In genomic region chr5:67647568-67647967, GRCm38 (mm10) we compare ENCODE assay signal across 10 mouse cellular contexts. TPM values are rescaled to one million over a fixed set of nuclear protein-coding genes. Genes with fewer than 3 reads are reported as not detected.
DNase-seq lines count a peak whose midpoint lies in the region; ATAC-seq lines count a peak whose summit lies in the region.
"Had no signal": no experiment of that assay in that cellular context is flagged by ENCODE, and none has a peak within 500 bp of the region (broad histone marks: within the 10 kb centered on the region; RNA-seq: fewer than 3 reads in every experiment).

No protein-coding gene starts in this region.

- H3K9me3 ChIP-seq in forebrain, embryonic 15.5 days: no peaks in the 10 kb centered on the region
- no peaks in the 10 kb centered on the region for H3K9me3 ChIP-seq in forebrain, embryonic 11.5 days (ENCODE audit: control insufficient read depth, low read length)
- no peaks in the 10 kb centered on the region for H3K9me3 ChIP-seq in midbrain, embryonic 10.5 days (replicated peaks)
- no peaks in the 10 kb centered on the region for H3K9me3 ChIP-seq in midbrain, embryonic 14.5 days (ENCODE audit: control insufficient read depth, low read length)
- no peaks in the 10 kb centered on the region for H3K9me3 ChIP-seq in embryonic facial prominence, embryonic 10.5 days
- H3K9me3 ChIP-seq: heart, embryonic 13.5 days had no signal

- no peak for DNase-seq in forebrain, embryonic 11.5 days (ENCODE audit: low spot score)
- peak; percentile 43 for DNase-seq in midbrain, embryonic 10.5 days (ENCODE audit: low spot score)
- no peak for DNase-seq in midbrain, embryonic 14.5 days
- DNase-seq in embryonic facial prominence, embryonic 10.5 days (ENCODE audit: low spot score): peak; percentile 41
- no peak for DNase-seq in urinary bladder, postnatal 25 days (ENCODE audit: low spot score)

- H3K27ac ChIP-seq in forebrain, embryonic 15.5 days (replicated peaks): no peak overlapping the region
- H3K27ac ChIP-seq in forebrain, embryonic 11.5 days (ENCODE audit: low read depth, low read length): no peak overlapping the region
- no peak overlapping the region for H3K27ac ChIP-seq in midbrain, embryonic 10.5 days (replicated peaks)
- no peak overlapping the region for H3K27ac ChIP-seq in midbrain, embryonic 14.5 days (replicated peaks; ENCODE audit: low read depth, low read length)
- H3K27ac ChIP-seq in embryonic facial prominence, embryonic 10.5 days (replicated peaks): no peak overlapping the region
- H3K27ac ChIP-seq: heart, embryonic 13.5 days; macrophage had no signal

- WGBS in forebrain, embryonic 15.5 days: 81% methylated on average over 21 of the region's 21 CpGs
- 76% methylated on average over 21 of the region's 21 CpGs for WGBS in forebrain, embryonic 11.5 days
- 77% methylated on average over 21 of the region's 21 CpGs for WGBS in midbrain, embryonic 10.5 days
- WGBS in midbrain, embryonic 14.5 days: 79% methylated on average over 21 of the region's 21 CpGs
- 79% methylated on average over 21 of the region's 21 CpGs for WGBS in embryonic facial prominence, embryonic 10.5 days

- no peaks in the 10 kb centered on the region for H3K27me3 ChIP-seq in forebrain, embryonic 15.5 days
- H3K27me3 ChIP-seq in forebrain, embryonic 11.5 days (ENCODE audit: control insufficient read depth, insufficient read depth, low read length): no peaks in the 10 kb centered on the region
- H3K27me3 ChIP-seq in midbrain, embryonic 10.5 days (ENCODE audit: low read depth, poor library complexity, severe bottlenecking): peaks cover 100% of the 10 kb centered on the region
- H3K27me3 ChIP-seq in midbrain, embryonic 14.5 days (ENCODE audit: control insufficient read depth, insufficient read depth, low read length): peaks cover 88% of the 10 kb centered on the region
- H3K27me3 ChIP-seq in embryonic facial prominence, embryonic 10.5 days (replicated peaks; ENCODE audit: low read depth, poor library complexity, severe bottlenecking): peaks cover 11% of the 10 kb centered on the region; the same call in 1 of the 2 replicates
- H3K27me3 ChIP-seq: heart, embryonic 13.5 days had no signal

- H3K4me2 ChIP-seq in forebrain, embryonic 15.5 days (replicated peaks): no peak overlapping the region
- no peak overlapping the region for H3K4me2 ChIP-seq in forebrain, embryonic 11.5 days (ENCODE audit: low read depth, low read length, severe bottlenecking)
- no peak overlapping the region for H3K4me2 ChIP-seq in midbrain, embryonic 14.5 days (ENCODE audit: low read length)
- H3K4me2 ChIP-seq: heart, embryonic 13.5 days had no signal

- peaks cover 15% of the 10 kb centered on the region; the same call in 1 of the 2 replicates for H3K36me3 ChIP-seq in forebrain, embryonic 15.5 days
- no peaks in the 10 kb centered on the region for H3K36me3 ChIP-seq in forebrain, embryonic 11.5 days (ENCODE audit: control insufficient read depth, insufficient read depth, low read length)
- peaks cover 63% of the 10 kb centered on the region for H3K36me3 ChIP-seq in midbrain, embryonic 10.5 days
- peaks cover 58% of the 10 kb centered on the region for H3K36me3 ChIP-seq in midbrain, embryonic 14.5 days (ENCODE audit: control insufficient read depth, insufficient read depth, low read length)
- H3K36me3 ChIP-seq in embryonic facial prominence, embryonic 10.5 days (replicated peaks): no peaks in the 10 kb centered on the region
- H3K36me3 ChIP-seq: heart, embryonic 13.5 days had no signal

- no peak overlapping the region for H3K4me3 ChIP-seq in forebrain, embryonic 15.5 days
- no peak overlapping the region for H3K4me3 ChIP-seq in forebrain, embryonic 11.5 days (ENCODE audit: low read depth, low read length)
- no peak overlapping the region for H3K4me3 ChIP-seq in midbrain, embryonic 10.5 days
- no peak overlapping the region for H3K4me3 ChIP-seq in midbrain, embryonic 14.5 days (replicated peaks; ENCODE audit: low read depth, low read length)
- H3K4me3 ChIP-seq in embryonic facial prominence, embryonic 10.5 days: no peak overlapping the region
- H3K4me3 ChIP-seq: heart, embryonic 13.5 days had no signal

- ATAC-seq in forebrain, embryonic 15.5 days (replicated peaks): 0 out of 2 replicates have a peak, but pooled peaks have one; percentile 19
- no peak for ATAC-seq in forebrain, embryonic 11.5 days (replicated peaks; ENCODE audit: low FRiP score)
- no peak for ATAC-seq in midbrain, embryonic 14.5 days (ENCODE audit: low FRiP score, low TSS enrichment)
- ATAC-seq in megakaryocyte progenitor cell, adult 5-6 weeks (replicated peaks; ENCODE audit: poor library complexity): peak; percentile 84
- ATAC-seq in erythroid progenitor cell, adult 5-6 weeks (replicated peaks; ENCODE audit: low FRiP score, poor library complexity, severe bottlenecking): no peak

- no peak overlapping the region for H3K9ac ChIP-seq in forebrain, embryonic 15.5 days (replicated peaks)
- no peak overlapping the region for H3K9ac ChIP-seq in forebrain, embryonic 11.5 days (ENCODE audit: low read length)
- no peak overlapping the region for H3K9ac ChIP-seq in midbrain, embryonic 14.5 days (replicated peaks; ENCODE audit: low read length)
- H3K9ac ChIP-seq: heart, embryonic 13.5 days had no signal

- H3K4me1 ChIP-seq in forebrain, embryonic 15.5 days: no peaks in the 10 kb centered on the region
- no peaks in the 10 kb centered on the region for H3K4me1 ChIP-seq in forebrain, embryonic 11.5 days (replicated peaks; ENCODE audit: control insufficient read depth, insufficient read depth, low read length)
- no peaks in the 10 kb centered on the region for H3K4me1 ChIP-seq in midbrain, embryonic 10.5 days
- H3K4me1 ChIP-seq in midbrain, embryonic 14.5 days (ENCODE audit: control insufficient read depth, insufficient read depth, low read length): no peaks in the 10 kb centered on the region
- H3K4me1 ChIP-seq in embryonic facial prominence, embryonic 10.5 days: peaks cover 20% of the 10 kb centered on the region

RNA-seq across cellular contexts. Expression of gene Shisa3, which starts 39.9 kb away (rescaled TPM):
- 0.36 and 0.70 TPM in 2 replicates for polyA plus RNA-seq in forebrain, embryonic 15.5 days (2015; fragmentation: Nextera tagmentation; extraction: Ambion mirVana)
- 0.76 and 0.95 TPM in 2 replicates for polyA plus RNA-seq in forebrain, embryonic 11.5 days (2014; fragmentation: Nextera tagmentation; extraction: Ambion mirVana)
- 16.2 and 30.1 TPM in 2 replicates for polyA plus RNA-seq in midbrain, embryonic 10.5 days (2016; fragmentation: Nextera tagmentation; extraction: Ambion mirVana)
- 24.7 and 32.7 TPM in 2 replicates for polyA plus RNA-seq in midbrain, embryonic 14.5 days (2014; fragmentation: Nextera tagmentation; extraction: Ambion mirVana)
- 3.5 and 6.7 TPM in 2 replicates for polyA plus RNA-seq in embryonic facial prominence, embryonic 10.5 days (2016; fragmentation: Nextera tagmentation; extraction: Ambion mirVana)
- not detected in 2 replicates for total RNA-seq in megakaryocyte progenitor cell, adult 5-6 weeks (2015)
- not detected in 2 replicates for total RNA-seq in megakaryocyte progenitor cell, adult 5-6 weeks (2017)
- total RNA-seq in erythroid progenitor cell, adult 5-6 weeks (2015; ENCODE audit: low replicate concordance): 0.84 TPM in 1 of 2 replicates, not detected in the other
- total RNA-seq in erythroid progenitor cell, adult 5-6 weeks (2017; ENCODE audit: low replicate concordance): not detected in 2 replicates
- polyA plus RNA-seq: macrophage had no signal

Comparison
In these comparisons a context has a peak if more than half of its experiments do, and no peak if none do; other contexts are left out.
1. ATAC-seq: peak in forebrain, embryonic 15.5 days (single experiment) and megakaryocyte progenitor cell, adult 5-6 weeks (single experiment); none in forebrain, embryonic 11.5 days (single experiment), midbrain, embryonic 14.5 days (single experiment) and erythroid progenitor cell, adult 5-6 weeks (single experiment).
2. DNase-seq: peak in midbrain, embryonic 10.5 days (single experiment) and embryonic facial prominence, embryonic 10.5 days (single experiment); none in forebrain, embryonic 11.5 days (single experiment), midbrain, embryonic 14.5 days (single experiment) and urinary bladder, postnatal 25 days (single experiment).